ENCODE assay signal across 26 mouse cellular contexts in genomic region chr11:85986338-85986737, GRCm38 (mm10).
DNase-seq lines count a peak whose midpoint lies in the region; ATAC-seq and TF ChIP-seq lines count a peak whose summit lies in the region.
"Had no signal": no experiment of that assay in that cellular context is flagged by ENCODE, and none has a peak within 500 bp of the region (broad histone marks: within the 10 kb centered on the region; RNA-seq: fewer than 3 reads in every experiment).

No protein-coding gene starts in this region.

- H3K4me1 ChIP-seq in hindbrain, postnatal 0 days (ENCODE audit: insufficient read depth, low read length): no peaks in the 10 kb centered on the region
- no peaks in the 10 kb centered on the region for H3K4me1 ChIP-seq in hindbrain, embryonic 11.5 days (replicated peaks; ENCODE audit: control insufficient read depth, insufficient read depth, low read length)
- H3K4me1 ChIP-seq in lung, postnatal 0 days (ENCODE audit: insufficient read depth, low read depth, low read length): no peaks in the 10 kb centered on the region
- H3K4me1 ChIP-seq in stomach, embryonic 16.5 days (ENCODE audit: control insufficient read depth, insufficient read depth, low read length): peaks cover 8% of the 10 kb centered on the region
- H3K4me1 ChIP-seq: limb, embryonic 15.5 days had no signal

- 72% methylated on average over 8 of the region's 8 CpGs for WGBS in hindbrain, postnatal 0 days
- WGBS in hindbrain, embryonic 11.5 days: 89% methylated on average over 8 of the region's 8 CpGs
- WGBS in large intestine, adult 2 months: 33% methylated on average over 8 of the region's 8 CpGs
- WGBS in lung, postnatal 0 days: 53% methylated on average over 8 of the region's 8 CpGs
- 62% methylated on average over 8 of the region's 8 CpGs for WGBS in stomach, embryonic 16.5 days

- no peaks in the 10 kb centered on the region for H3K9me3 ChIP-seq in hindbrain, postnatal 0 days (ENCODE audit: low read length)
- no peaks in the 10 kb centered on the region for H3K9me3 ChIP-seq in hindbrain, embryonic 11.5 days (ENCODE audit: control insufficient read depth, low read length)
- no peaks in the 10 kb centered on the region for H3K9me3 ChIP-seq in lung, postnatal 0 days (ENCODE audit: low read length)
- H3K9me3 ChIP-seq in stomach, embryonic 16.5 days (replicated peaks; ENCODE audit: control insufficient read depth, low read length): no peaks in the 10 kb centered on the region
- H3K9me3 ChIP-seq: embryonic facial prominence, embryonic 15.5 days; G1E; heart, embryonic 12.5 days; limb, embryonic 15.5 days; megakaryocyte, embryonic 14.5 days; midbrain, embryonic 13.5 days had no signal

- DNase-seq in hindbrain, postnatal 0 days (ENCODE audit: low spot score): peak; percentile 10
- DNase-seq in hindbrain, embryonic 11.5 days (ENCODE audit: low spot score): no peak
- peak; percentile 57 for DNase-seq in large intestine, adult 2 months (ENCODE audit: low read depth, low spot score)
- peak; percentile 79 for DNase-seq in lung, postnatal 0 days (ENCODE audit: low spot score)
- no peak for DNase-seq in left cerebral cortex, adult 9 months (ENCODE audit: low spot score in 2 of 2)
- DNase-seq in gastrocnemius, postnatal 4 days (ENCODE audit: low spot score in 2 of 2): no peak
- DNase-seq: adrenal gland, adult 2 months; B cell, adult 2 months; cerebellum, adult 11-12 months; gastrocnemius, postnatal 10 days; heart, adult 18-20 months; heart, postnatal 36 days; kidney, adult 9 months; kidney, postnatal 14 days; thymus, postnatal 14 days had no signal

- H3K4me2 ChIP-seq in hindbrain, postnatal 0 days (ENCODE audit: low read depth, low read length): no peak overlapping the region
- H3K4me2 ChIP-seq in hindbrain, embryonic 11.5 days (replicated peaks; ENCODE audit: low read depth, low read length): no peak overlapping the region
- no peak overlapping the region for H3K4me2 ChIP-seq in lung, postnatal 0 days (replicated peaks; ENCODE audit: low read depth, low read length)
- H3K4me2 ChIP-seq in stomach, embryonic 16.5 days (ENCODE audit: low read depth, low read length): no peak overlapping the region
- H3K4me2 ChIP-seq: embryonic facial prominence, embryonic 15.5 days; heart, embryonic 12.5 days; hindbrain, embryonic 14.5 days; limb, embryonic 15.5 days; midbrain, embryonic 13.5 days had no signal

- ATAC-seq in hindbrain, postnatal 0 days: no peak
- ATAC-seq in hindbrain, embryonic 11.5 days (ENCODE audit: low FRiP score): no peak
- ATAC-seq in lung, postnatal 0 days: peak; percentile 88
- ATAC-seq in stomach, embryonic 16.5 days (ENCODE audit: insufficient read depth, low FRiP score): peak; percentile 60; the same call in 1 of the 2 replicates
- ATAC-seq: forebrain, embryonic 16.5 days; midbrain, embryonic 13.5 days; Patski had no signal

- H3K27ac ChIP-seq in hindbrain, postnatal 0 days: no peak overlapping the region
- no peak overlapping the region for H3K27ac ChIP-seq in hindbrain, embryonic 11.5 days (ENCODE audit: low read depth, low read length)
- no peak overlapping the region for H3K27ac ChIP-seq in lung, postnatal 0 days (ENCODE audit: low read length)
- peak overlapping the region; percentile 38; the same call in 1 of the 2 replicates for H3K27ac ChIP-seq in stomach, embryonic 16.5 days (ENCODE audit: low read length)
- H3K27ac ChIP-seq: embryonic facial prominence, embryonic 15.5 days; hindbrain, embryonic 14.5 days; limb, embryonic 15.5 days; liver, embryonic 14.5 days; midbrain, embryonic 13.5 days had no signal

- TF ChIP-seq CTCF in hindbrain, postnatal 0 days (IDR thresholded peaks at IDR 0.05; ENCODE audit: low read depth): no peak
- TF ChIP-seq CTCF in lung, postnatal 0 days (IDR thresholded peaks at IDR 0.05): no peak

- no peaks in the 10 kb centered on the region for H3K36me3 ChIP-seq in hindbrain, postnatal 0 days (ENCODE audit: insufficient read depth, low read length)
- H3K36me3 ChIP-seq in hindbrain, embryonic 11.5 days (ENCODE audit: control insufficient read depth, insufficient read depth, low read length): no peaks in the 10 kb centered on the region
- no peaks in the 10 kb centered on the region for H3K36me3 ChIP-seq in lung, postnatal 0 days (ENCODE audit: insufficient read depth, low read length)
- H3K36me3 ChIP-seq in stomach, embryonic 16.5 days (ENCODE audit: control insufficient read depth, insufficient read depth, low read length): no peaks in the 10 kb centered on the region
- H3K36me3 ChIP-seq: embryonic facial prominence, embryonic 15.5 days; G1E; heart, embryonic 12.5 days; limb, embryonic 15.5 days; midbrain, embryonic 13.5 days had no signal

- no peak overlapping the region for H3K4me3 ChIP-seq in hindbrain, postnatal 0 days (ENCODE audit: low read length)
- no peak overlapping the region for H3K4me3 ChIP-seq in hindbrain, embryonic 11.5 days (ENCODE audit: low read depth, low read length)
- H3K4me3 ChIP-seq in lung, postnatal 0 days (ENCODE audit: low read depth, low read length): no peak overlapping the region
- H3K4me3 ChIP-seq in stomach, embryonic 16.5 days (replicated peaks; ENCODE audit: low read length): no peak overlapping the region
- H3K4me3 ChIP-seq: embryonic facial prominence, embryonic 15.5 days; heart, embryonic 12.5 days; limb, embryonic 15.5 days; megakaryocyte, embryonic 14.5 days; midbrain, embryonic 13.5 days had no signal

- peaks cover 4% of the 10 kb centered on the region; the same call in 1 of the 2 replicates for H3K27me3 ChIP-seq in hindbrain, postnatal 0 days (ENCODE audit: insufficient read depth, low read length)
- H3K27me3 ChIP-seq in hindbrain, embryonic 11.5 days (ENCODE audit: control insufficient read depth, insufficient read depth, low read length): no peaks in the 10 kb centered on the region
- no peaks in the 10 kb centered on the region for H3K27me3 ChIP-seq in lung, postnatal 0 days (replicated peaks; ENCODE audit: insufficient read depth, low read length)
- H3K27me3 ChIP-seq in stomach, embryonic 16.5 days (ENCODE audit: control insufficient read depth, insufficient read depth, low read length): no peaks in the 10 kb centered on the region
- H3K27me3 ChIP-seq: limb, embryonic 15.5 days had no signal

- peak; percentile 55 for TF ChIP-seq EP300 in lung, postnatal 0 days (IDR thresholded peaks at IDR 0.05)

- no peak overlapping the region for H3K9ac ChIP-seq in hindbrain, postnatal 0 days (replicated peaks; ENCODE audit: low read length)
- H3K9ac ChIP-seq in hindbrain, embryonic 11.5 days (ENCODE audit: low read depth, low read length): no peak overlapping the region
- H3K9ac ChIP-seq in lung, postnatal 0 days (replicated peaks; ENCODE audit: low read depth): no peak overlapping the region
- no peak overlapping the region for H3K9ac ChIP-seq in stomach, embryonic 16.5 days (ENCODE audit: low read length)
- H3K9ac ChIP-seq: embryonic facial prominence, embryonic 15.5 days; heart, embryonic 12.5 days; hindbrain, embryonic 14.5 days; limb, embryonic 15.5 days; liver, embryonic 14.5 days; midbrain, embryonic 13.5 days had no signal

Comparison
In these comparisons a context has a peak if more than half of its experiments do, and no peak if none do; other contexts are left out.
1. DNase-seq: peak in hindbrain, postnatal 0 days (single experiment), large intestine, adult 2 months (single experiment) and lung, postnatal 0 days (single experiment); none in hindbrain, embryonic 11.5 days (single experiment), left cerebral cortex, adult 9 months (0 of 2) and gastrocnemius, postnatal 4 days (0 of 2).
2. ATAC-seq: peak in lung, postnatal 0 days (single experiment) and stomach, embryonic 16.5 days (single experiment); none in hindbrain, postnatal 0 days (single experiment) and hindbrain, embryonic 11.5 days (single experiment).